Mouse (Mus musculus) gastrocnemius, adult 18-20 months (tissue): ENCODE results near the gene Gm36864. TPM values are rescaled to one million over a fixed set of nuclear protein-coding genes. Genes with fewer than 3 reads are reported as not detected.

ENCODE experiments used
- DNase-seq: peaks from one replicate; pipeline ENCODE4 v3.0.0; 2021; ENCODE audit warnings: low spot score
- total RNA-seq, 2 experiments: library from RNA; stranded (reverse); gene quantifications; 2 replicates each; pipeline ENCODE4 v1.2.3; 2021

Gene Gm36864
- total RNA-seq, 2 experiments from 2014 or later, result not detected

DNA sequence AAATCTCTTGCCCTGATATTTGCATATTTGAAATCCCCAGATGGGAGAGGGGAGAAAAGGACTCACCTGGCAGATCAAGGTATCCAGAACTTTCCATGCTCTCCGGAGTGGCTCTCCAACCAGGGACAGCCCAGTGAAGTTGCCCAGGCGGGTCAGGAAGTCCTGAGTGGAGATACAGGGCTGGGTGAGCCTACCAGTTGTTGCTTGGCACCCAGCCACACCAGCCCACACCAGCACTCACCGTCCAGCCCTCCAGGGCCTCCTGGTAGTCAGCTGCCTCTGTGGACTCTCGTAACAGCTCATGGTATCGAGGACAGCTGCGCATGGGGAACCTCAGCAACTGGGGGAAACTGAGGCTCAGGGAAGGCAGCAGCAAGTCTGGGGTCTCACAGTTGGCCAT lies 19.0 kb downstream of the Gm36864 start:
- no peak for DNase-seq

DNA sequence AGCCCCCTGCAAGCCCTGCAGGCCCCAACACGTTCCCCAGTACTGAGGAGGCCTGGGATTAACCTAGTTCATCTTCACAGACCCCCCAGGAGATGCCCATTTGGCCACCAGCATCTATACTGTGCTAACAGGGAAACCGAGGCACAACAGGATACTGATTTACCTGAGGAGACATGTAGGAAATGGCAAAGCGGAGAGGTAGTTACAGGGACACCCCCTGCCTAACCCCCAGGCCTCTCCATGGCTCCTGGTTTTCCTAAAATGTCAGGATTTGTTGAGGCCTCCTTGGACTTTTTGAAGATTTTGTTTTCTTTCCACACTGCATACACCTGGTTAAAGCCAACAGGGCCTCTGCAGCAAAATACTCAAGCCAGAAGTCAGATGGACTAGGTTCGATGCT lies 21.3 kb downstream of the Gm36864 start, which contains the start of gene Acp4:
TSS of gene Acp4 (minus strand) at position 101 of the 400 bp plus-strand sequence.
- no peak for DNase-seq

DNA sequence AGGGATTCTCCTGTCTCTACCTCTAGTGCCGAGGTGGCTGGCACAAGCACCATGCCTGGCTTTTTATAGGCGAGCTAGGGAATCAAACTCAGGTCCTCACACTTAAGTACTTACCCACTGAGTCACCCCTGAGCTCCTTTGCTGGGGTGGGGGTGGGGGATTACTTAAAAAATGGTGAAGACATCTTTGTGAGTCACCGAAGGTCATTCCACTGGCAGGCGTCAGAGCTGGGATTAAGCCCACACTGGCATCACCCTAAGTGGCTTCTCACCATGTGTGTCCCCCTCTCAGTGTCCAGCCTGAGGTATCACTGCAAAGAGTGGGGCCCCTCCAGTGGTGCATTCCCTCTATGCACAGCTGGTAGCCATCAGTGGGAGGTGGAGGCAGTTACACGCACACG lies 24.4 kb downstream of the Gm36864 start:
- no peak for DNase-seq

DNA sequence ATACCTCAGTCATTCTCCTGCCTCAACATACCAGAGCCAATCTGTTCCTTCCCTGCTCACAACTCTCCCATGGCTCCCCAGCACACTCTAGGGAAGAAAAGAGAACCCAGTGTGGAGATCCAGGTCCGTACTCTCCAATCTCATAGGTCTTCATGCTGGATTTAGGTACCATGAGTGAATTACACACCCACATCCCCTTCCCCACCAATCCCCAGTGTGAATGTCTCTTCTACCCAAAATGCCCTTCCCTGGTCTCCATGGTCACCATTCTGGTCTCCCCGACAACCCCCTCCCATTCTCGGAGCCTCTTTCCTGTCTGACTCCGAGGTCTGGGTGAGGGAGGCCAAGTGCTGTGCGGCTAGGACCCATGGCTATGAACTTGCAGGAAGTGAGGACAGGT lies 25.2 kb downstream of the Gm36864 start, which contains the start of gene Gm15517:
TSS of gene Gm15517 (plus strand) at position 301 of the 400 bp plus-strand sequence.
- DNase-seq, result no peak

DNA sequence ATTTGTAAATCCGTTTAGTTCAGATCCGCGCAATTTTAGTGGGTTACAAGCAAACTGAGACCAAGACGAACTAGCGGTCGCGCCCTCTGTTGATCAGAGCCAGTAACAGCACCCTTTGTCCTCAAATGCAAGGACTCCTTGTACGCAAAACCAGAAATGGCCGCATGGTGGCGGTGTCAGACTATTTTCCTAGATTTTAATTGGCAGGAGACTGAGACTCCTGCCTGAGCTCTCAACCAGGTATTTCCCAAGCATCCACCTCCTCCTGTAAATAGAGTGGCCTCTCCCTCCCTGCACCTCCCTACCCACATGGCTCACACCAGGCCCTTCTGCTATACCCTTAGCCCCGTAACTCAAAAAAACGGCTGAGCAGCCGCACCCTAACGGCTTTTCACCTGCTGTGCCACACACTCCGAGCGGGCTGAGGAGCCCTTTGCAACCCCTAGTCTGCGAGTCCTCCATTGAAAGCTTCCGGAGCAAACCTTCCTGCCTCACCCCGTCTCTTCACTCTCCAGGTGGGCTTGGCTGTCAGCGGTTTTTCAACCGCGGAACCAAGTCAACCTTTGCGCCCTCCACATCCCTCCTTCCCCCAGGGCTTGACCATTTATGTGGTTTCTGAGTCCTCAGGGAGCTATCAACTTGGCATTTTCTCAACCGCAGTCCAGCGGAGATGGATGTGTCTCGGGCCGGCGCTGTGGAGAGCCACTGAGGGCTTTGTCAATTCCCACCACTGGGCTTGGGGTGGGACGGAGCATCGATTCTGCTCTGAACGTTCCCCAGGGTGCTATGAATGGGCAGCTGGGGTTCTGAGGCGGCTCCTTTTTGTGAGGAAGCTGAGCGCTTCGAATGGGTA lies 27.0 kb downstream of the Gm36864 start:
- peak; percentile 94 for DNase-seq

DNA sequence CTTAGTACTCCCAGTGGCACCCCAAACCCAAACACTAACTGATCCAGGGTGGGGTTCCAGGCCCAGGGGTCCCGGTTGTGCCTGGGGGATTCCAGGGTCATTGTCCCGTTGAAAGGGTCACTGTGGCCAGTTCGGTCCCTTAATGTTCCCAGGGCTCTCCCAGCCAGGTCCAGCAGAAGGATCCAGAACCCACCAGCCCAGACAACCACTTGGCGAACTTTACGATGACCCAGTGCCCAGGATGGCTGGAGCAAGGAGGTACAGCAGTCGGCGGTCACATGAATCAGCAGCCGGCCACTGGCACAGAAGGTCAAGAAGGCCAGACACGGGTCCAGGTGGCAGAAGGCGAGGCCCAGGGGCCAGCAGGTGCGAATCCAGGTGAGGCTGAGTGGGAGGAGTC lies 32.1 kb downstream of the Gm36864 start:
- no peak for DNase-seq

DNA sequence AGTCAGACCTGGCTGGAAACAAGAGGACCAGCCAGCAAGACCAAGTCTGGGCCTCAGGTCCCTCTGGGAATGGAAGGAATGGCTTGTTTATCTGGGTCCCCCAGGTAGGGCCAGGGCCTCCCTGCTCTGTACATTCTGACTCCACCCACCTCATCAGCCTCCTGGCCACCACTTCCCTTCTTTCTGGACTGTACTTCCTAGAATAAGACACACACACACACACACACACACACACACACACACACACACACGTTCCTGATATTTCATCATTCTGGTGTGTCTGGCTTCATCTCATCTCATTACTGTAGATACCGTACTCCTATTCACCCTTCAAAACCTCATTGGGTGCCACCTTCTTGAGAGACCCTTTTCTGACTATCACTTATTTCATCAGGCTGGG lies 33.4 kb downstream of the Gm36864 start:
- no peak for DNase-seq

DNA sequence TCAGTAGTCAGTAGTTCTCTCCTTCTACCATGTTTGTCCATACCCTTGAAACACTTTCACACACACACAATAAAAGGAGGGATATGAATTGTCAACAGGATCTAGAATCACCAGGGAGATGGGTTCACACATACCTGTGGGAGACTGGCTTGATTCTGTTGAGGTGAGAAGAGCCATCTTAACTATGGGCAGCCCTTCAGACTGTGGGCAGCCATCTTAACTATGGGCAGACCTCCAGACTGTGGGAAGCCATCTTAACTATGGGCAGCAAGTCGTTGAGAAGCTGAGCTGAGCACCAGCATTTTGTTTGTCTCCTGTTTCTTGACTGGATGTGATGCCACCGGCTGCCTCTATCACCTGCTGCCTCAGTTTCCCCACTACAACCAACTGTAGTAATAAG lies 35.3 kb downstream of the Gm36864 start:
- DNase-seq, result no peak

DNA sequence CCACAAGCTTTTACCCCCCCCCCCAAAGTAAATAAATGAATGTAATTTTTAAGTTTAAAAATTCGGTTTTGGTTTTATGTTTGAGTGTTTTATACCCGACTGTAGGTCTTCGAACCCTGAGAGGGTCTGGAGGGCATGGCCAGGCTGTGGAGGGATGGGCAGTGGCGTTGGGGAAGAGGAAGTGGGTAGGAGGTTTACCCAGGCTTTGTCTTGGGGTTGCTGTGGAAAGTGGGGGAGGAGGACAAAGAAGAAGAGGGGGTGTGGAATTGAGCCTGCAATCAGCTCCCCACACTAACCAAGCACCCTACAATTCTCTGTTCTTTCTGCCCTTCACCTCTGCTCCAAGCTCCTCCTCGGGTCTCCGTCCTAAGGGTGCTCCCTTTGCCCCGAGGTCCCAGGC lies 36.6 kb downstream of the Gm36864 start:
- DNase-seq, result no peak

DNA sequence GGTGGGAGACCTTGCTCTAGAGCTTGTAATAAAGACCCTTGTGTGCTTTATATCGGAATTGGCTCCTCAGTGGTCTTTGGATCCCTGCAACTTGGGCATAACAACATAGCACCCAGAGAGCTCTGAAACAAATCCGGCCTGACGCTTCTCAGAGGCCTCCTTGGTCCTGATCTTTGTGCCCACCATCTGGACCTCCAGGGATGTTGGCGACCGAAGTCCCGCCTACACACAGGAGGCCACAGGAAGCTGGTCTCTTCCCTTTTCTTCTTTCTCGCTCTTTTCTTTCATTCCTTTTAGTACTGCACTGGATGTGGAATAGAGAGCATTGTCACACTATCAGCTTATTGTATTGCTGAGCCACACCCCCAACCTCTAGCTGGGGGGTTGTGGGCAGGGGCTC lies 37.5 kb downstream of the Gm36864 start:
- no peak for DNase-seq

DNA sequence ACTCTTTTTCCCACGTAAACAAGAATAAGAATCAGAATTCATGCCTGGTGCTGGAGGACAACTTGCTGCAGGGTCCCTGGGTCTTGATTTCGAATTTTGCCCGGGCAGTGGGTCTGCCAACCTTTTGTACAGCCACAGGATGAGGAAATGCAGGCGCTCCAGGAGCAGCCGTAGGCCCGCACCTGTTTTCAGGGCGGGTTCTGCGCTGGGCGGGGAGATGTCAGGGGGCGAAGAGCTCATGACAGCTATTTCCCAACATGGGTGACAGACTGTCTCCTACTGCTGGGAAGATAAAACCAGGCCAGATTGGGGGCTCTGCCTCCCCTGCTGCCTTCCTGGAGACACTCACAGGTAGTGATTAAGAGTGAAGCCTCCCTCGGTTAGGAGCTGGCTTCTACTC lies 38.1 kb downstream of the Gm36864 start:
- no peak for DNase-seq

DNA sequence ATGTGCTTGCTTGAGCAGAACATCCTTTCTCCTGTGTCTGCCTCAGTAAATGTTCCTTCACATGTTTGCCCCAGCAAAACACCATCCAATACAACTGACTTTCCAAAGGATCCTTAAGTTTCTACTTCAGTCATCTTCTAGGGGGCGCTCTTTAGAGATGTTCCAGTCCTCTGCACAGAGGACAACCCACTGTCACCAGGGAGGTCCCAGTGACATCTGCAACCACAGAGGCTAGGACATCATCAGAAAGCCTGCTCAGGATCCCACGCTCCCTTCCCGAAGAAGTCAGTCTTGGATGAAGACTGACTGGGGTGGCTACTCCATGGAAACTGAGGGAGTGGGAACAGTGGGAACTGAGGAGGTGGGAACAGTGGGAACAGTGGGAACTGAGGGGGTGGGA lies 39.6 kb downstream of the Gm36864 start:
- no peak for DNase-seq

DNA sequence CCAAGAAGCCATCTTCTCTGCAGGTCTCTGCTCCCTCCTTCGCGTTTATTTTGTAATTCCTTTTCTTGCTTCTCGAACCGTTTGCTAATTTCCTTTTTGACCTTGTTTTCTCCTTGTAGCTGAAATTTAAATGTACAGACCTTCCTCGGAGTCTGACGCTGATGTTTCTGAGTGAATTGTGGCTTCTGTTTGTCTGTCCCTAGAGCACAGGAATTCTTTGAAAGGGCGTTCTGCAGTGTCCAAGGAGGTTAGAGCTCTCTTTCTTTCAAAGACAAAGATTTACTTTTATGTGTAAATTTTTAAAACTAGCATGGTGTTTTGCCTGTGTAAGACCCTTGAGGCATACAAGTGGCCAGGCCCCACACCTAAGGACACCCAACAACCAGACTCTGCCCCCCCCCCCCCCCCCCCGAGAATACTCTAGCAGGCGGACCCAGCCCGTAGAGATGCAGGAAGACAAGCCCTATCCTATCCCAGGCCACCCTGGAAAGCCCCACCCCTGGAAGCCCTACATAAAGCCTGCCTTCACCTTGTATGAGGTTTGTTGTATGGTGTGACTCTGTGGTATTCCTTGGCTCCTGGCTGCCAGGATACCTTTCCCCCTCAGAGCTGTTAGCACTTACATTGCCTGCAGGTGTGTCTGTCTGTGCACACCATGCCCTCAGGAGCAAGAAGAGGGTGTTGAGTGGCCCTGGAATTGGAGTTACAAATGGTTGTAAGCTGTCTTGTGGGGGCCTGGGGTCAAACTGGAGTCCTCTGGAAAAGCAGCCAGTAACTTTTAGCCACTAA lies 40.7 kb downstream of the Gm36864 start:
- DNase-seq, result no peak

DNA sequence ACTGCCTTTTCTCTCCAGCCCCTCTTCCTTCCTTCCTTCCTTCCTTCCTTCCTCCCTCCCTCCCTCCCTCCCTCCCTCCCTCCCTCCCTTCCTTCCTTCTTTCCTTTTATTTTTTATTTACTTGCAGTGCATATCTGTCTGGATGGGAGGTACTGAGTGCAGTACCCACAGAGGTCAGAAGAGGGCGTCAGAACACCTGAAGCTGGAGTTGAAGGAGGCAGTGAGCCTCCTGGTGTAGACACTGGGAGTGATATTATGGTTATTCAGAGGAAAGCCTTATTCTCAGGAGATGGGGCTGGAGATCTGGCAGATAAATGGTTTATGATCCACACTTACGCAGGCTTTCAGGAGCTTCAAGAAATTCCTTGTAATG lies 41.3 kb downstream of the Gm36864 start:
- DNase-seq, result no peak

DNA sequence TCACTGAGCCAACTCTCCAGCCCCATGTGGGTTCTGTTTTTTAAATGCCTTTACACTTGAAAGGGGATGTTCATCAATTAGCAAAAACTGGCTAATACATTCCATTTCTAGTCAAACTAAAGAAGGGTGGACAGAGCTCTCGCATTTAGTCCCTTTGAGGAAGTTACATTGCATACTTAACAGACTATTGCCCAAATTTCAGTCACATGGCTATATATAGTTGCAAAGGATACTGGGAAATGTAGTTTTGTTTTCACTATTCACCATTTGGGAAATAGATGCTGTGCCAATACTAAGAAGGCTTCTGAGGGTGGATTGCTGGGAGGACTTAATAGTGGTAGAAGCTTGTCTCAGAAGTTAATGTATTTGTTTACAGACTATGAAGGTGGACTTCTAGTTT lies 45.0 kb downstream of the Gm36864 start:
- no peak for DNase-seq

DNA sequence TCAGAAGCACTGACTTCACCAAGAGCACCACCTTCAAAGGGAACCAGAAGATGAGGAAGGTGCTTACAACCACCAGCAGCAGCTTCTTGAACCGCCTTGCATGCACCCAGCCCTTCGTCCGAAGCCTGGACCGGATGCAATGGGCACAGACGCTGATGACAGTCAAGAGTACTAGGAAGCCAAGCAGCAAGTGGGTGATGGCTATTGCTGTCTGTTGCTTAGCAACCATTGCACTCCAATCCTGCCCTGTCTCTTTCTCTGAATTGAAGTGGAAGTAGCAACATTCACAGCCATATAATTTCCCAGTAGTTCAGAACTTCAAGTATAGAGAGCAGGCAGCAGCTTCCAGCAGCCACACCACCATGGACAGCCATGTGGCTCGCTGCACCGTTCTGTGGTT lies 45.6 kb downstream of the Gm36864 start:
- no peak for DNase-seq

DNA sequence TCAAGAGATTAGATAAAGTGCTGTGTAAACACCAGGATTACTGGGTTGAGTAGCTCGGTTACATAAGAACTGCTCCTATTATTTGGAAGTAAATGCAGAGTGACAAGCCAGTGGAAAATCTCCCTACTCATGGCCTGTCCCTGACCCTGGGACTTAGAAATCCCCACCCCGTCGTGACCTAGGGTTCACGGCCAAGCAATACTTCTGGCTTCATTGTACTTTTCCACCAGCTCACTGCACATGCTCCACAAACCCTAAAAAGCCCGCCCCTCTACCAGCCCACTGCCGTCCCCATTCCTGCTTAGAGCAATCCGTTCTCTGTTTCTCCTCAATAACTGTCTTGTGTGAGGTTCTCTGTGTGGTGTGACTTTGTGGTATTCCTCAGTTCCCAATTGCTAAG lies 51.8 kb downstream of the Gm36864 start:
- DNase-seq, result no peak

DNA sequence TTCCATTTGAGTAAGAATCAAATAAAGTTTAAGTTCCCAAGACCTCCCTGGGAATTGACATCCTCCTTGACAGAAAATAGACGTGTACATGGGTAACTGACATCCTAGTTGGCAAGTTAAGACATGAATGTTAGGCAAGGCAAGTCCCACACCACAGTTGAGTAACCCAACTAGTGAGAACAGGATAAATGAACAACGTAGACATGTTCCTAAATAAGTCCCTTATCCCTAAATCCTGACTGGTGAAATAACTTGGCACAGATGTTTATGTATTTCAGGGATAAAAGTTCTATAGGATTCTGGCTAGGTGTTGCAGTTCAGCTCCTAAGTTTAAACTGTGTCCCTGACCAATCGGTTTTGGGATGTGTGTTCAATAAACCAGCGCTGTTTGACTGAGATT lies 55.0 kb downstream of the Gm36864 start:
- no peak for DNase-seq

DNA sequence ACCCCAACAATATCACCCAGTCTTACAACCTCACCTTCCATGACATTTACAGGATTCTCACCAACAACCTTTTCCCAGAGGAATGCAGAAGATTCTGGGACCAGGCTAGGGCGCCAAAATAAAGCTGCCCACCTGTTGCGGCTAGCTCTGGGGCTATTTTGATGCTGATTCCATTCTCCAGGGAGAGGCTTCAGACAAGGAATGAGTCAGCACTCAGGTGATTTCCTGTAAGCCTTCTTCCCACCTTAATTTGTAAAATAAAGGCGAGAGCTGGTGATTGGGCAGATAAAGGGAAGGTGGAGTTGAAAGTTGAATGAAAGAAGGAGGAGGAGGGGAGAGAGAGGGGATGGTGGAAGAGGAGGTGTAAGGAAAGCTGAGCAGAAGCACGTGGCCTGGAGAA lies 55.4 kb downstream of the Gm36864 start:
- no peak for DNase-seq
